9 mouse cellular contexts compared by ENCODE assay signal in the genomic region with DNA sequence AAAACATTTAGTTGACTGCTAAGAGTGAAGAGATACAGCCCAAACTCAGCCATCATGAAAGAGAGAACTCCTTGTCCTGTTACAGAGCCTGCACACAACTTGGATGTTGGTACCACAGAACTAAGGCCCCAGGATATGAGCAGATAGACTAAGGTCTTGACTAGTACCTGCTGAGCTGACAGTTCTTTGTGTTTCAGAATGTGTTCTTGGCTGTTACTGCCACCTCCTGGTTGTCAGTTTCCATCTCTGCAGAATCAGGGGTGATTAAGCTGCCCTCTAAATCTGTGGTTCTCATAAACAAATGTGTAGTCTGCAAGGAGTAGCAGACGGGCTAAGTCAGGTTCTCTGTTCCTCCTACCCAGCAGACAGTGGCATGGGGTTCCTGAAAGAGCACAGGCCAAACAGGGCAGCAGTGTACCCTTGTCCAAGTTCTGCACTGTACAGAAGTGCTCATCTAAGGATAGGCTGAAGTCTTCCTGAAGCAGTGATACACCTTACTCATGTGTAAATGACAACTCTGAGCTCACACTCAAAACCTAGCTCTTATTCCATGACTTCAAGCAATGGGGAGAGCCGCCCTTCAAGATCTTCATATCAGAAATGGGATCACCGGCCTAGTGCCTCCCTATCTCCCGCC. TPM values are rescaled to one million over a fixed set of nuclear protein-coding genes. Genes with fewer than 3 reads are reported as not detected.
DNase-seq lines count a peak whose midpoint lies in the region; ATAC-seq lines count a peak whose summit lies in the region.
"Had no signal": no experiment of that assay in that cellular context is flagged by ENCODE, and none has a peak within 500 bp of the region (broad histone marks: within the 10 kb centered on the region; RNA-seq: fewer than 3 reads in every experiment).

No protein-coding gene starts in this region.

- 65% methylated on average over 4 of the region's 4 CpGs for WGBS in intestine, embryonic 14.5 days

- H3K4me2 ChIP-seq in intestine, embryonic 14.5 days (ENCODE audit: low read length): no peak overlapping the region

- no peak overlapping the region for H3K9ac ChIP-seq in intestine, embryonic 14.5 days (ENCODE audit: low read length)

- intact Hi-C loops in left cerebral cortex, postnatal 4 days (cut with DNase I): no loop called here

- DNase-seq in cerebellum, postnatal 10 days: peak; percentile 48 to 53
- DNase-seq in cerebellum, postnatal 4 days (ENCODE audit: low spot score in 2 of 2): no peak
- peak; percentile 31 for DNase-seq in left cerebral cortex, adult 11 months (ENCODE audit: low spot score)
- no peak for DNase-seq in left cerebral cortex, postnatal 4 days
- DNase-seq in intestine, embryonic 14.5 days (ENCODE audit: low spot score): peak; percentile 46
- DNase-seq in retina, postnatal 1 day: peak; percentile 25
- DNase-seq in spleen, adult 18-20 months: no peak
- DNase-seq in kidney, postnatal 4 days: no peak

- H3K4me1 ChIP-seq in intestine, embryonic 14.5 days (replicated peaks; ENCODE audit: control insufficient read depth, insufficient read depth, low read length): 0 out of 2 replicates have a peak, but pooled peaks cover 4% of the 10 kb centered on the region

- no peaks in the 10 kb centered on the region for H3K27me3 ChIP-seq in intestine, embryonic 14.5 days (replicated peaks; ENCODE audit: control insufficient read depth, insufficient read depth, low read length)

- no peaks in the 10 kb centered on the region for H3K9me3 ChIP-seq in intestine, embryonic 14.5 days (ENCODE audit: control insufficient read depth, low read length)

- no peak overlapping the region for H3K27ac ChIP-seq in intestine, embryonic 14.5 days (ENCODE audit: low read depth)

- ATAC-seq in intestine, embryonic 14.5 days (replicated peaks; ENCODE audit: low FRiP score, low TSS enrichment, low read depth): 0 out of 2 replicates have a peak, but pooled peaks have one; percentile 10

- no peaks in the 10 kb centered on the region for H3K36me3 ChIP-seq in intestine, embryonic 14.5 days (ENCODE audit: control insufficient read depth, insufficient read depth, low read length)

- no peak overlapping the region for H3K4me3 ChIP-seq in intestine, embryonic 14.5 days (ENCODE audit: low read depth, low read length)

RNA-seq across cellular contexts. Expression of gene Isx, which starts 49.0 kb away (rescaled TPM):
- not detected for total RNA-seq in left cerebral cortex, postnatal 4 days (2021)
- 86.3 and 90.8 TPM in 2 replicates for polyA plus RNA-seq in intestine, embryonic 14.5 days (2014; fragmentation: Nextera tagmentation; extraction: Ambion mirVana)
- total RNA-seq: granulocyte monocyte progenitor cell, adult 5-6 weeks had no signal

Comparison
In these comparisons a context has a peak if more than half of its experiments do, and no peak if none do; other contexts are left out.
1. DNase-seq: peak in cerebellum, postnatal 10 days (2 of 2), left cerebral cortex, adult 11 months (single experiment), intestine, embryonic 14.5 days (single experiment) and retina, postnatal 1 day (single experiment); none in cerebellum, postnatal 4 days (0 of 2), left cerebral cortex, postnatal 4 days (single experiment), spleen, adult 18-20 months (0 of 2) and kidney, postnatal 4 days (0 of 2).